Mouse (Mus musculus): ENCODE measurements around the gene Wbp2nl. TPM values are rescaled to one million over a fixed set of nuclear protein-coding genes. Genes with fewer than 3 reads are reported as not detected.
A peak's percentile ranks its signal among the peaks of the same experiment; 100 is the strongest.

Wbp2nl gene
- polyA plus RNA-seq, 1 experiment from 2014 or later: 0.10 TPM

DNA sequence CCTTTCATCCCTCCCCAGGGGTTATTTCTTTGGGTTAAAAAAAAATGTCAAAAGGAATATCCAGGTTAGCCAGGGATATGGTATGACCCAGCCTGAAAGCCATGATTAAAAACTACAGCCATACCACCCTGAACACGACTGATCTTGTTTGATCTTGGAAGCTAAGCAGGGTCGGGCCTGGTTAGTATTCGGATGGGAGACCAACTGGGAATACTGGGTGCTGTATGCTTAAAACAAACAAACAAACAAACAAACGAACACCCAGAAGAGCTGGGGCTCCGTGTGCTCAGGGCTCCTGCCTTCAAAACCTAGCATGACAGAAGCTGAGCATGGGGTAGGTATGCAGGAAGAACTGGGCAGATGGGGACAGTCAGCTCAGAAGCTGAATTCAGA lies 43.8 kb downstream of the Wbp2nl start:
- Histone ChIP-seq H3K4me2 (no peak overlapping the region; the same call in 1 of the 2 replicates), H3K9me3 (no peaks in the 10 kb centered on the region), H3K27me3 (no peaks in the 10 kb centered on the region), H3K36me3 (peaks cover 10% of the 10 kb centered on the region; the same call in 1 of the 2 replicates), H3K4me3 (peak overlapping the region; percentile 57; the same call in 1 of the 2 replicates), H3K9ac (no peak overlapping the region), H3K4me1 (peaks cover 52% of the 10 kb centered on the region), H3K27ac (peak overlapping the region; percentile 87; the same call in 1 of the 2 replicates)
- ATAC-seq (ENCODE audit: insufficient number of reproducible peaks, low FRiP score, low TSS enrichment, low read depth): no peak
- WGBS: 64% methylated on average over 5 of the region's 5 CpGs

- Histone ChIP-seq H3K9me3 (no peaks in the 10 kb centered on the region), H3K9ac (no peak overlapping the region)
These were observed 44.9 kb downstream of the Wbp2nl start for GRCm38 (mm10) chr15:82343368-82344287.

DNA sequence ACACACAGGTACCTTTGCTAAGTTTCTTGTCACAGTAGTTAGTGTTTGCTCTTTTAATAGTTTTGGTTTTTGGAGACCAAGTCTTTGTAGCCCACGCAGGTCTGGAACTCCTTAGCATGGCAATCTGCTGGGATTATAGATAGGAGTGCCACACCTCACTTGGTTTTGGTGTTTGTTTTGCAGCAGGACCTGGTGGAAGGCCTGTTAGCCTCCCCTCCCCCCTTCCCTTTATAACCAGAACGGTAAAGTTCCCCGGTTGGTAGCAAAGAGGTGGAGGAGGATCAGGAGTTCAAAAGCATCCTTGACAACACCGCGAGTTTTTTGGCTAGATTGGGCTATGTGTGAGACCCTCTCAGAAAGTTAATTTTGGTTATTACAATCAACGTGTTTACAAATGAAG lies 46.2 kb downstream of the Wbp2nl start:
- WGBS: 91% methylated on average over 6 of the region's 6 CpGs
- no peak overlapping the region for H3K4me2 ChIP-seq
- ATAC-seq (ENCODE audit: insufficient number of reproducible peaks, low FRiP score, low TSS enrichment, low read depth): no peak
- no peaks in the 10 kb centered on the region for H3K9me3 ChIP-seq
- no peaks in the 10 kb centered on the region for H3K27me3 ChIP-seq
- H3K4me1 ChIP-seq: peaks cover 44% of the 10 kb centered on the region
- H3K27ac ChIP-seq: peak overlapping the region; percentile 55; the same call in 1 of the 2 replicates
- H3K9ac ChIP-seq: no peak overlapping the region
- H3K36me3 ChIP-seq: peaks cover 33% of the 10 kb centered on the region
- no peak overlapping the region for H3K4me3 ChIP-seq

More at GRCm38 (mm10) chr15:82343368-82344287, 44.9 kb downstream of the Wbp2nl start:
- no peaks in the 10 kb centered on the region for H3K27me3 ChIP-seq
- H3K4me3 ChIP-seq: no peak overlapping the region
- H3K36me3 ChIP-seq: peaks cover 19% of the 10 kb centered on the region
- 89% methylated on average over 27 of the region's 27 CpGs for WGBS
- no peak overlapping the region for H3K27ac ChIP-seq
- no peak for ATAC-seq (ENCODE audit: insufficient number of reproducible peaks, low FRiP score, low TSS enrichment, low read depth)
- peaks cover 47% of the 10 kb centered on the region for H3K4me1 ChIP-seq
- no peak overlapping the region for H3K4me2 ChIP-seq

DNA sequence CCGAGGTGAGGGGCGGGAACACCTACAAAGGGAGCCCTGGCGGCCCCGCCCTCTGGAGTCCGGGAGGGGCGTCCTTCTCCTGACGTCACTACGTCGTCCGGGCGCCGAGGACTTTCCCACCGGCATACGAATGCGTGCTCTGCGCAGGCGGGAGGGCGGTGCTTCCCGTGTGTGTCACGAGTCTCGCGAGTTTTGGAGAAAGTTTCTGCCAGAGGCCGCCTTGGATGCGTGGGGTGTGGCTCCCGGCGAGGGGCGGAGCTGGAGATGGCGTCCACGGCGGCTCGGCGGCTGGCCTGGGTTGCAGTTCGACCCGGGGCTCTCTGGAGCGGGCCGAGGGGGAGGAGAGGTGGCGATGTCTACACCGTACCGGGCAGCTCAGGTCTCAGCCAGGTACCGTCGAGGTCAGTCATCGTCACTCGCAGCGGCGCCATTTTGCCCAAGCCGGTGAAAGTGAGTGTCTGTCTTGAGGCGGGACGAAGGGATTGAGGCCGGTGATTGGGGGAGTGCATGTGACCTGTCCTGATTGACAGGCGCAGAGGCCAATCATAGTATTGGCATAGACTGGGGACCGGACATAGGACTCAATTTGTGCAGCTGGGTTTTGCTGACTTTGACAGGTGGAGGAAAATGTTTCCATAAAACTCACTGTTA lies 47.2 kb downstream of the Wbp2nl start:
- peak overlapping the region; percentile 95 for H3K27ac ChIP-seq
- no peaks in the 10 kb centered on the region for H3K27me3 ChIP-seq
- peak overlapping the region; percentile 76; the same call in 1 of the 2 replicates for H3K9ac ChIP-seq
- peak overlapping the region; percentile 81 for H3K4me2 ChIP-seq
- peaks cover 42% of the 10 kb centered on the region for H3K36me3 ChIP-seq
- WGBS: under 1% methylated on average over 51 of the region's 51 CpGs
- ATAC-seq (ENCODE audit: insufficient number of reproducible peaks, low FRiP score, low TSS enrichment, low read depth): peak; percentile 96
- peak overlapping the region; percentile 77 for H3K4me3 ChIP-seq
- no peaks in the 10 kb centered on the region for H3K9me3 ChIP-seq
- peaks cover 37% of the 10 kb centered on the region for H3K4me1 ChIP-seq

- no peak for ATAC-seq (ENCODE audit: insufficient number of reproducible peaks, low FRiP score, low TSS enrichment, low read depth)
These were observed 48.0 kb downstream of the Wbp2nl start for GRCm38 (mm10) chr15:82346580-82347302.

GRCm38 (mm10) chr15:82347303-82347676 lies 48.5 kb downstream of the Wbp2nl start:
- 73% methylated on average over 4 of the region's 4 CpGs for WGBS
- no peaks in the 10 kb centered on the region for H3K27me3 ChIP-seq
- H3K4me3 ChIP-seq: peak overlapping the region; percentile 77
- H3K36me3 ChIP-seq: peaks cover 44% of the 10 kb centered on the region
- peak overlapping the region; percentile 81 for H3K4me2 ChIP-seq
- no peaks in the 10 kb centered on the region for H3K9me3 ChIP-seq
- peaks cover 26% of the 10 kb centered on the region for H3K4me1 ChIP-seq
- H3K9ac ChIP-seq: no peak overlapping the region
- H3K27ac ChIP-seq: peak overlapping the region; percentile 95; the same call in 1 of the 2 replicates
- ATAC-seq (ENCODE audit: insufficient number of reproducible peaks, low FRiP score, low TSS enrichment, low read depth): no peak

More at GRCm38 (mm10) chr15:82346580-82347302, 48.0 kb downstream of the Wbp2nl start:
- Histone ChIP-seq H3K4me3 (peak overlapping the region; percentile 77), H3K36me3 (peaks cover 44% of the 10 kb centered on the region), H3K4me1 (peaks cover 32% of the 10 kb centered on the region), H3K9ac (peak overlapping the region; percentile 45), H3K4me2 (peak overlapping the region; percentile 81), H3K9me3 (no peaks in the 10 kb centered on the region), H3K27me3 (no peaks in the 10 kb centered on the region), H3K27ac (peak overlapping the region; percentile 95)
- WGBS: 49% methylated on average over 14 of the region's 14 CpGs

- Histone ChIP-seq H3K4me3 (no peak overlapping the region), H3K9me3 (no peaks in the 10 kb centered on the region), H3K4me1 (peaks cover 25% of the 10 kb centered on the region), H3K36me3 (peaks cover 44% of the 10 kb centered on the region), H3K27me3 (no peaks in the 10 kb centered on the region), H3K4me2 (no peak overlapping the region), H3K9ac (no peak overlapping the region), H3K27ac (no peak overlapping the region)
- no peak for ATAC-seq (ENCODE audit: insufficient number of reproducible peaks, low FRiP score, low TSS enrichment, low read depth)
- 95% methylated on average over 12 of the region's 12 CpGs for WGBS
These were observed 49.1 kb downstream of the Wbp2nl start for GRCm38 (mm10) chr15:82347852-82348251.

GRCm38 (mm10) chr15:82348258-82348998 lies 49.7 kb downstream of the Wbp2nl start:
- Histone ChIP-seq H3K4me2 (no peak overlapping the region), H3K4me3 (no peak overlapping the region), H3K9me3 (no peaks in the 10 kb centered on the region), H3K27ac (no peak overlapping the region), H3K27me3 (no peaks in the 10 kb centered on the region), H3K9ac (no peak overlapping the region), H3K4me1 (peaks cover 31% of the 10 kb centered on the region), H3K36me3 (peaks cover 41% of the 10 kb centered on the region)
- WGBS: 88% methylated on average over 8 of the region's 8 CpGs
- no peak for ATAC-seq (ENCODE audit: insufficient number of reproducible peaks, low FRiP score, low TSS enrichment, low read depth)

- H3K27me3 ChIP-seq: no peaks in the 10 kb centered on the region
- ATAC-seq (ENCODE audit: insufficient number of reproducible peaks, low FRiP score, low TSS enrichment, low read depth): no peak
These were observed 50.2 kb downstream of the Wbp2nl start for GRCm38 (mm10) chr15:82348999-82349341.

DNA sequence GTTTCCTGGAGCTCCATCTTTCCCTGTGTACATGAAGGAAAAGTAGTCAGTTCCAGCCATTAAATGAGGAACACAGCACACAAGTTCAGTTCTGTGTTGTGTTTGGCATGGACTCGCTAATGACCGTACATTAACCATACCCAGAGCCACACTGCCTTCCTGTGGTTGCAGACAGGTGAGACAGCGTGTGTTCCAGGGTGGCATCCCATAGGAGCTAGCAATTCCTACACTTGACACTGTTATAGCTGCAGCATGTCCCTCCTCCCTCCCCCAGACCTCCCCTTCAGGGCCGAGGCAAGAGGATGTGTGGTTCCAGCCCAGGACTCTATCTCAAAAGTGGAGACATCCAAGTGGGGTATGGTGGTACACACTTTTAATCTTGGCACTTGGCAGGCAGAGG lies 51.6 kb downstream of the Wbp2nl start:
- Histone ChIP-seq H3K9me3 (no peaks in the 10 kb centered on the region), H3K4me1 (peaks cover 35% of the 10 kb centered on the region), H3K36me3 (peaks cover 35% of the 10 kb centered on the region), H3K4me3 (no peak overlapping the region), H3K27me3 (no peaks in the 10 kb centered on the region), H3K4me2 (no peak overlapping the region), H3K27ac (no peak overlapping the region), H3K9ac (no peak overlapping the region)
- no peak for ATAC-seq (ENCODE audit: insufficient number of reproducible peaks, low FRiP score, low TSS enrichment, low read depth)
- 93% methylated on average over 4 of the region's 4 CpGs for WGBS

More at GRCm38 (mm10) chr15:82348999-82349341, 50.2 kb downstream of the Wbp2nl start:
- Histone ChIP-seq H3K4me1 (peaks cover 29% of the 10 kb centered on the region), H3K9ac (no peak overlapping the region), H3K4me2 (no peak overlapping the region), H3K9me3 (no peaks in the 10 kb centered on the region), H3K4me3 (no peak overlapping the region), H3K36me3 (peaks cover 35% of the 10 kb centered on the region), H3K27ac (no peak overlapping the region)
- WGBS: 87% methylated on average over 2 of the region's 2 CpGs

GRCm38 (mm10) chr15:82351480-82351879 lies 52.7 kb downstream of the Wbp2nl start:
- WGBS: 82% methylated on average over 3 of the region's 3 CpGs
- no peak overlapping the region for H3K27ac ChIP-seq
- H3K9ac ChIP-seq: no peak overlapping the region
- ATAC-seq (ENCODE audit: insufficient number of reproducible peaks, low FRiP score, low TSS enrichment, low read depth): no peak
- no peak overlapping the region for H3K4me3 ChIP-seq
- no peaks in the 10 kb centered on the region for H3K27me3 ChIP-seq
- peaks cover 33% of the 10 kb centered on the region for H3K4me1 ChIP-seq
- peaks cover 35% of the 10 kb centered on the region for H3K36me3 ChIP-seq
- no peaks in the 10 kb centered on the region for H3K9me3 ChIP-seq
- H3K4me2 ChIP-seq: no peak overlapping the region

Data from limb, embryonic 15.5 days (tissue).